Mouse (Mus musculus) B cell, adult 2 months (primary cell): ENCODE measurements around the gene Fblim1.
A peak's percentile ranks its signal among the peaks of the same experiment; 100 is the strongest.

Source experiments
- DNase-seq, 2 experiments: peaks; one replicate each; pipeline ENCODE4 v3.0.0; 2022

The Fblim1 gene

DNA sequence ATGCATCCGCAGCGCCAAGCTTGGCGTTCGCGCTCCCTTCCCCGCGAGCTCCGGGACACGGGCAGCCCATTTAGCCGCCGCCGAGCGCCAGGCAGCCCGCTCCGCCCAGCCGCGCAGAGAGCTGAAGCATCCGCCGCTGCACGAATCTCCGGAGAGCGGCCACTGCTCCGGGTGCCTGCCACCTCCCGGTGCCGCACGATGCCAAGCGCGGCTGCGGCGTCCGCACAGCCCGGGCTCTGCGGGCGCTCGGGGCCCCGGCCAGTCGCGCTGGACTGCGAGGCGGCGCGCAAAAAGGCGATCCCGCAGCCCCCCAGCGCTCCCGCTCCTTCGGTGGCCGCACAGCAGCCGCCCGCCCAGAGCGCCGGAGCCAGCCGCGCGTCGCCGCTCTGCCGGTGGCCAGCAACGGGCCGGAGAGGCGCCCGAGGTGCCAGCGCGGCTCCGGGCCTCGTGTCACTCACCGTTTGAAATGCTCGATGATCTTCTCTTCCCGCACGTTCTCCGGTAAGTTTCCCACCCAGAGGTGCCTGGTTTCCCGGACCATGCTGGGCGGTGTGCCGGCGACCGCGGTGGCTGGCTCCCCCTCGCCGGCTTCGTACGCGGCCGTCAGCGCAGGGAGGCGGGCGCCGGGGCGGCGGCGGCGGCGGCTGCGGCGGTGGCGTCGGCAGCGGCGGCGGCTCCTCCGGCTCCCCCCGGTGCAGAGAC is 68.0 kb downstream of the Fblim1 start:
- DNase-seq, result peak; percentile 46 to 56

DNA sequence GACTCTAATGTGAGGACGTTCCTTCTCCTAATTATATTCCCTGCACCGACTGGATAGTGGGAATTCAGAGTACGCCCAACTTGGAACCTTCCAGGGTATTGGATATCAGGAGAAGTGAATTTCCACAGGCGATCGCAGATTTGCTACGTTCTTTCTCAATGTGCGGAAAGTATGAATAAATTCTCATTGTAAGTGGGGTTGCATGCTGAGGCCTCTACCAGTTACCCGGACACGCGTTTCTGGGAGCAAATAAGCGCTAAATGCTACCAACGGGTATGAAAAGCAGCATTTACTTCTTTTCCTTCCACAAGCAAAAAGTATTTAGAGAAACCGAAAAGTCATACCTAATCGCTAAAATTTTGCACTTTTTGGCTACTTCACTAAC is 68.7 kb downstream of the Fblim1 start:
- DNase-seq, result peak in 1 of 2 experiments; percentile 23

DNA sequence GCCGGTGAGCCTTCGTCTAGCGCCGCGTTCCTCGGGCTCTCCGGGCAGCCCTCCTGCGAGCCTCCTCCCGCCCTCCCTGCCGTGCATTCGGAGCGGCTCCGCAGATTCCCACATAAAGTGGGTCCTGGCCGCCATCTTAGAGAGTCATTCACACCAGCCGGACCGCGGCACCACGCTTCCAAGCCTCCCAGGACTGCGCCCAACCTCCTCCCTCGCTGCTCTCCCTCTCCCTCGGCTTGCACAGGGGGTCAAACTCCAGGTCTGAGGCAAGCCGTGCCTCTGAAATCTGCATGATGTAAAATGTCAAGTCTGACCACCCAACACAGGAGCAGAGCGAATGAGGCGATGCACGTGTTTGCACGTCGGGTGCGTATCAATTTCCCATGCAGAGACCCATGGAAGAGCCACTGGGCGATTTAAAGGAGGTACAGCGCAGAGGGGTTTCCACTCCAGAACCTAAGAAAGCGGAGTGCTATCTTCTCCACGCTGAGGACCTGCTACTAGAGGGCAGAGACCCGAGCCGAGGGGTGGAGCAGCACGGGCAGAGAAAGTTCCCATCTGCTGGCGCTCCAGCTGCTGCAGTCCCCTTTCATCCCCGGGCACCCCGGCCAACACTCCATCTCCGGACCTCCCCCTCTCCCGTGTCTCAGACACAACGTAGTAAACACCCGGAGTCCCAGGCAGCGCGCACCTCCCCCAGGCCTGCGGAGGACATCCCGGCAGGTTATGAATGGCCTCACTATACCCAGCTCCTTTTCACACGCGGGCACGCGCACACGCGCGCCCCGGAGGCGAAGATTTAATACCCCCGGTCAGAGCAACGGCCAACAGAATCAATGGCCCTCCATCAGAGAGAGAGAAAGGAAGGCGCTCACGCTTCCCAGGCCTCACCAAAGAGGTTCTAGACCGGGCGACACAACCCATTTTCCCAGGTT is 69.3 kb downstream of the Fblim1 start:
- DNase-seq, result peak; percentile 55 to 60

DNA sequence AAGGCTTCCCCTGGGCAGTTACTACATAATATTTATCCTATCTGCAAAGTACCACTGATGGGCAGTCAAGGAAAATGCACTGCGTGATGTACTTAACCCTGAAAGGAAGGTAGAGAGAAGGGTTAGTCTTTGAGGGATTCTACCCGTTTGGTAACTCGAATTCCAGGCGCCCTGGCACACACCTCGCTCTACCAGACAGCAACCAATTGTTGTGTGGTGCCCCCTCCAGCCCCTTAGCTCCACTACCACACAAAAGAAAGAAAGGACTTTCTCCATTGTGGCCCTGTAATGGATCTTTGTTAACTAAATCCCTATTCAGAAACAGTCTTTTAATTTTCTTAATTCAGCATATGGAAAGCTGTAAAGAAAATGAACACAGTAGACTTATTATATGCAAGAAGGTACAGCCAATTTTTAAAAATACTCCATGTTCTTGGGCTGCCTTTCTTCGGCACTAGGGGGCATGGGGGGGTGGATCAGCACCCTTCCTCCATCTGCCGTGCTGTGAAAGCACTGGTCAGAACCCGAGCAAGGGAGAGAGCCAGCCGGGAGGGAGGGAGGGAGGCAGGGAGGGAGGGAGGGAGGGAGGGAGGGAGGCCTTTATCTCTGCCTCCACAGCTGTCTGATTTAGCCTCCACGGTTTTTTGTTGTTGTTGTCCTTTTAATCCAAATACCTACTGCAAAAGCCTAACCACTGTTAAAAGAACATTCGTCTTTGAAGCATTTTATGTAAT is 70.8 kb downstream of the Fblim1 start:
- peak; percentile 65 to 71 for DNase-seq

DNA sequence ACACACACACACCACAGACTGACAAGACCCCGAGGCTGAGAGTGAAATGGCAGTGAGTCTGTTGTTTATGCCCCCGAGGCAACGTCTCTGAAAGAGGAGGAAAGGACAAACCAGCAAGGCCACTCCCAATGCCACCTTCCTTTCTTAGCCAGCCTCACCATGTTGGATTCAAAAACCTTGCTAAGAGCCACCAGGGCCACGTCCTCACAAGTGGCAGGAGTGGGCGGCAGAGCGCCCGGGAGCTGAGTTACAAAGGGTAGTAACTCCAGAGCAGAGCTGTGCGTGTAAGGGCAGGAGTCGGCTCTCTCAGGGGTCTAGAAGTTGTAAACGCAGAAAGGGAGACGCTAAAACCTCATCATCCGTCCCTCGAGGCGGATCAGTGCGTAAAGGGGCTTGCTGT is 74.9 kb downstream of the Fblim1 start:
- no peak for DNase-seq

DNA sequence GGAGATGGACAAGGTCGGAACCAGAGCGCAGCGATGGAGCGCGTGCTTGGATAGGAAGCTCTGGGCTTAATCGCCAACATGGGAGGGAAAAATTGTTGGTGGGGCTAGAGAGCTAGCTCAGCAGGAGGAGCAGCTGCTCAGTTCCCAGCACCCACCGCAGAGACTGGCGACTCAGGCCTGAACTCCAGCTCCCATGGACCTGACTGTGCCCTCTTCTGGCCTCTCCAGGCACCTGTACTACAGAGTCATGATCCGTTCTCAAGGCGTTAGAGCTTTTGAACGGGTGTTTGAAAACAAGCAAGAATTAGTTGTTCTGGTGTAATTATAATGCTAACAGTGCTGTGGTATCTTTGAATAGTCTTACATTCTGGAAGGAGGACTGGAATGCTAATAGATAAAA is 77.0 kb downstream of the Fblim1 start:
- DNase-seq, result no peak

DNA sequence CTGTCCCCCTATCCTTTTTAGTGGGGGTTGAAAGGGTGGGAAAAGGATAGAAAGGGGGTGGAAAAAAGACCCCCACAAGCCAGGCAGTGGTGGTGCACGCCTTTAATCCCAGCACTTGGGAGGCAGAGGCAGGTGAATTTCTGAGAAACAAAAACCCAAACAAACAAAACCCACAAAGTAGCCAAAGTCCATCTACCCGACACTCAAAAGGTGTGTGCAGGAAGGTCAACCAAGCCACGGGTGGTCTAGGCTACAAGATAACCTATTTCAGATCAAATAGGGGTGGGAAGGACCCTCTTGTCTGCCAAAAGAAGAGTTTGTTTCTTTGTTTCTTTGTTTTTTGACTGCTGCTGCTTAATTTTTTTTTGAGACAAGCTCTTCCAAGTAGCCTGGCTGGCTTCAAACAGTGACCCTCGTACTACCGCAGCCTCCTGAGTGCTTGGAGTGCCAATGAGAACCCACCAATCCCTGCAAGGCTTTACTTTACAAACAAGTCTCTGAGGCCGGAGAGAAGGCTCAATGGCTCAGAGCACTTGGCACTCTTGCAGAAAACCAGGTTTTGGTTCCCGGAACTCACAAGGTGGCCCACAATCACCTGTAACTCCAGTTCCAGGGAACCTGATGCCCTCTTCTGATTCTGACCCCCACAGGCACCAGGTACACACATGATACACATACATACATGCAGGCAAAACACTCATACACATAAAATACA is 78.8 kb downstream of the Fblim1 start:
- no peak for DNase-seq
